Mouse (Mus musculus): ENCODE results near the gene Cckar. TPM values are rescaled to one million over a fixed set of nuclear protein-coding genes. Genes with fewer than 3 reads are reported as not detected.

Gene Cckar
- total and polyA plus RNA-seq, 3 experiments: not detected

- Histone ChIP-seq H3K4me2 (ENCODE audit: insufficient read depth, low read depth, poor library complexity, severe bottlenecking) (no peak overlapping the region), H3K79me2 (replicated peaks; ENCODE audit: control insufficient read depth, extremely low read depth, insufficient read depth, poor library complexity, severe bottlenecking) (no peaks in the 10 kb centered on the region), H3K27me3 (replicated peaks) (no peaks in the 10 kb centered on the region), H3K9ac (ENCODE audit: insufficient read depth, low read depth) (no peak overlapping the region), H3K9me3 (replicated peaks; ENCODE audit: low read length) (peaks cover 3% of the 10 kb centered on the region), H3K4me3 (replicated peaks in 1 of 3; ENCODE audit: low read depth in 2 of 3, low read length in 2 of 3, poor library complexity in 1 of 3) (no peak overlapping the region), H3K27ac (ENCODE audit: insufficient read depth, low read depth) (no peak overlapping the region), H3K4me1 (ENCODE audit: control insufficient read depth in 1 of 2, insufficient read depth in 2 of 2) (peaks cover 0 to 2% of the 10 kb centered on the region in 2 experiments; a peak in 1 of 4 replicates), H3K36me3 (replicated peaks in 1 of 2; ENCODE audit: control insufficient read depth in 1 of 2, insufficient read depth in 1 of 2, low read length in 1 of 2) (no peaks in the 10 kb centered on the region)
- TF ChIP-seq NELFE (IDR thresholded peaks at IDR 0.05; ENCODE audit: low read depth, low read length) (no peak), MXI1 (IDR thresholded peaks at IDR 0.05; ENCODE audit: low read depth, low read length) (no peak), ELF1 (IDR thresholded peaks at IDR 0.05; ENCODE audit: low read depth, low read length) (no peak), NRF1 (IDR thresholded peaks at IDR 0.05; ENCODE audit: low read depth, low read length) (no peak), BHLHE40 (IDR thresholded peaks at IDR 0.05; ENCODE audit: low read depth, low read length) (no peak), CHD1 (IDR thresholded peaks at IDR 0.05; ENCODE audit: low read depth, low read length) (no peak), SIN3A (IDR thresholded peaks at IDR 0.05; ENCODE audit: low read length) (no peak)
- in situ Hi-C loops (cut with MboI; ENCODE audit: low pct_ligation_motif_present, low pct_unique_long_range_greater_than_20kb, low sequenced_read_pairs): loop anchor here (25.0 kb wide), 1 partner anchor 420 kb away; no protein-coding TSS in a partner anchor
- dilution Hi-C loops (cut with MboI; ENCODE audit: extremely low pct_ligation_motif_present, extremely low pct_unique_long_range_greater_than_20kb, low sequenced_read_pairs): no loop called here
- DNase-seq (ENCODE audit: extremely low read depth): no peak
Measured at GRCm38 (mm10) chr5:53692100-53692499, 15.4 kb downstream of the Cckar start.

GRCm38 (mm10) chr5:53691577-53691976 is 15.9 kb downstream of the Cckar start:
- no peak overlapping the region for H3K4me2 ChIP-seq (ENCODE audit: insufficient read depth, low read depth, poor library complexity, severe bottlenecking)
- H3K4me1 ChIP-seq (ENCODE audit: control insufficient read depth in 1 of 2, insufficient read depth in 2 of 2): peaks cover 0 to 2% of the 10 kb centered on the region in 2 experiments; a peak in 1 of 4 replicates
- H3K36me3 ChIP-seq (replicated peaks in 1 of 2; ENCODE audit: control insufficient read depth in 1 of 2, insufficient read depth in 1 of 2, low read length in 1 of 2): no peaks in the 10 kb centered on the region
- no peak for DNase-seq (ENCODE audit: extremely low read depth)
- no peaks in the 10 kb centered on the region for H3K79me2 ChIP-seq (replicated peaks; ENCODE audit: control insufficient read depth, extremely low read depth, insufficient read depth, poor library complexity, severe bottlenecking)
- no peak overlapping the region for H3K27ac ChIP-seq (ENCODE audit: insufficient read depth, low read depth)
- TF ChIP-seq ETS1 (conservative IDR thresholded peaks at IDR 0.05; ENCODE audit: low read depth, low read length): no peak
- no peak for TF ChIP-seq TBP (conservative IDR thresholded peaks at IDR 0.05; ENCODE audit: low read depth, low read length)
- TF ChIP-seq TCF12 (IDR thresholded peaks at IDR 0.05; ENCODE audit: low read depth, low read length): no peak
- no peak for TF ChIP-seq ZC3H11A (IDR thresholded peaks at IDR 0.05; ENCODE audit: low read depth, low read length)
- no peak for TF ChIP-seq MAZ (IDR thresholded peaks at IDR 0.05; ENCODE audit: low read depth, low read length)
- TF ChIP-seq POLR2AphosphoS2 (IDR thresholded peaks at IDR 0.05; ENCODE audit: low read depth, low read length): no peak
- TF ChIP-seq RCOR1 (conservative IDR thresholded peaks at IDR 0.05; ENCODE audit: low read depth, low read length): no peak
- TF ChIP-seq USF2 (conservative IDR thresholded peaks at IDR 0.05; ENCODE audit: low read depth, low read length): no peak
- no peak for TF ChIP-seq ELF1 (IDR thresholded peaks at IDR 0.05; ENCODE audit: low read depth, low read length)
- no peak for TF ChIP-seq ZNF384 (IDR thresholded peaks at IDR 0.05; ENCODE audit: low read depth, low read length)
- TF ChIP-seq CTCF (conservative IDR thresholded peaks at IDR 0.05 in 1 of 2, IDR thresholded peaks at IDR 0.05 in 1 of 2; ENCODE audit: low read depth in 2 of 2, low read length in 2 of 2): no peak
- TF ChIP-seq CHD1 (IDR thresholded peaks at IDR 0.05; ENCODE audit: low read depth, low read length): no peak
- no peak for TF ChIP-seq BHLHE40 (IDR thresholded peaks at IDR 0.05; ENCODE audit: low read depth, low read length)
- no peak for TF ChIP-seq GABPA (IDR thresholded peaks at IDR 0.05; ENCODE audit: insufficient replicate concordance, low read depth, low read length)
- H3K9me3 ChIP-seq (replicated peaks; ENCODE audit: low read length): peaks cover 3% of the 10 kb centered on the region
- in situ Hi-C loops (cut with MboI; ENCODE audit: low pct_ligation_motif_present, low pct_unique_long_range_greater_than_20kb, low sequenced_read_pairs): loop anchor here (25.0 kb wide), 1 partner anchor 421 kb away; no protein-coding TSS in a partner anchor
- dilution Hi-C loops (cut with MboI; ENCODE audit: extremely low pct_ligation_motif_present, extremely low pct_unique_long_range_greater_than_20kb, low sequenced_read_pairs): no loop called here
- H3K4me3 ChIP-seq (replicated peaks in 1 of 3; ENCODE audit: low read depth in 2 of 3, low read length in 2 of 3, poor library complexity in 1 of 3): no peak overlapping the region
- no peaks in the 10 kb centered on the region for H3K27me3 ChIP-seq (replicated peaks)
- H3K9ac ChIP-seq (ENCODE audit: insufficient read depth, low read depth): no peak overlapping the region
